Mouse (Mus musculus) adrenal gland (tissue): ENCODE results near the gene D430041D05Rik.
"Not testable (repeated sequence)": the region's sequence is repeated elsewhere in the genome, so short reads cannot be mapped to it uniquely, and the experiment has no call there.

ENCODE experiments used
- intact Hi-C: fragments of 180-260 bp; cut with DNase I; formaldehyde crosslinking; loops from one replicate; pipeline ENCODE4 v1.15.1; 2025
- microRNA-seq, 2 experiments: library from miRNA; unstranded; fragments of <30 nt; microRNA quantifications; one replicate each; pipeline ENCODE4; 2019

The D430041D05Rik gene

DNA sequence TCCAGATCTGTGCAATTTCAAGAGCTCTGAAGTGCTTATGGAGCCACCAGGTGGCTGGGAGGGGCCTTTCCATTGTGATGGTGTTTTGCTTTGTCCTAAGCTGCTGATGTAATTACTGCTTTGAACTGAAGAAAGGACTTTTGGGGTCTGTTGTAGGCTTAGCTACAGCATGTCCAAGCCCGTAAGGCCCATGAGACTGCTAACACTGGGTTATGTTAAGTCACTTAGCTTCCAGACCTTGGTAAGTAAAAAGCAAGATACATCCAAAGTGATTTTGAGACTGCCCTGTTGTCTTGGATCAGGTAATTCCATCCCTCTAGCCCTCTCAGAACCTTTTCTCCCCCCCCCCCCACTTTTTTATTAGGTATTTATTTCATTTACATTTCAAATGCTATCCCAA is 314.0 kb downstream of the D430041D05Rik start:
- intact Hi-C loops: not testable (repeated sequence)

DNA sequence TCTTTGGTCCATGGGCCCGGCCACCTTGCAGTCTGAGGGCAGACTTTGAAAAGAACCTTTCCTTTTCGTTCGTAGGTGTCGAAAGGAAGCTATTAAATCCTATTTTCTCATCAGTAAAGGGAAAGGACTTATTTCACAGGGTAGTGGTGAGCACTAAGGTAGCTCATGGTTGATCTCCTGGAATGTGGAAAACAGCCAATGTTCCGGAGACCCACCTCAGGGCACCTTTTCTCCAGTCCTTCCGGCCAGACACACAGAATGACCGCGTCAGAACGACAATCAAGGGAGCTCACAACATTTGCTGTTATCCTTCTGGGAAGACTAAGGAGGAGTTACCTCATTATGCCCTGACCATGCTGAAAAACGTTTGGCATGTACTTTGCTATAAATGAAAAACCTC is 314.6 kb downstream of the D430041D05Rik start:
- intact Hi-C loops: no loop called here

DNA sequence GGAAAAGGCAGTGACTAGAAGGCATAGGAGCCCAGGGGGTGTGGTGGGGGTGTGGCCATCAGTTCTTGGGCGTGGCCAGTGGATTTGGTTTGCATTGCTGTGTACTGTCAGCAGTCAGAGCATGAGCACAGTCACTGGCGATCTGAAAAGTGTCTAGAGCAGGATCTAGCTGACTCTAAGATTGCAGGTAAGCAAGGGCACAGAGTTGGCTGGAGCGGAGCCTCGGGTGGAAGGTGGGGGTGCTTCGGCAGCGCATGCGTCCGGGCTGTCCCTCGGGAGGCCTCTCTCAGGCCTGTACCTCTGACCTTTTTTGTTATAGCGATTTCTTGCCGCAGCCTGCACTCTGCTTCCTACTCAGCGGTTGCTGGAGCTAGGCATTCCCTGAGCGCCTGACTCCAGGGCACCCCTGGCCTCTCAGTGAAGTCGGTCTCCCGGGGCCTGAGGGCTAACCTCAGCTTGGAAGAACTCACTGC is 315.0 kb downstream of the D430041D05Rik start, which contains the start of gene Cd59a:
Cd59a (plus strand) TSS at position 61 of the 473 bp plus-strand sequence.
- intact Hi-C loops: no loop called here

DNA sequence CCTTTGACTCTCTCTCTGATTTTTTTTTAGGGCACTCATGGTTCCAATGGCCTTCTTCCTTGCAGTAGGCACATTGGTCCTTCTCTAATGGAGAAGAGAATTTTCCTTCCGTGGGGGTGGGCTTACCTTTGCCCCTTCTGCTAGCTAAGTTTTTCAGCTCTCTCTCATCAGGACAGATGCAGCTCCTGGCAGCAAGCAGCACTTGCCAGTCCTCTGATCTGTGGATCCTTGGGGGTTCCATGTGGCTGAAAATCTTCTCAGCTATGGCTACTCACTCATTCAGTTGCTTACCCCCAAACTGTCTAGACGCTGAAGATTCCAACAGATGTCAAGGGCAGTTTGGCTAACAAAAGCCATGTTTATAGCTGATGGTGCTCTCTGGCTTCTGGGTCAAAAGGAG is 317.5 kb downstream of the D430041D05Rik start:
- intact Hi-C loops: no loop called here

Small RNA genes within 50 kb of the gene (microRNA-seq; reads per million reads assigned to microRNA genes)
- 0 to 0.12 reads per million in 2 experiments for gene Mir1902
